Mouse (Mus musculus): ENCODE measurements around the gene Pink1. TPM values are rescaled to one million over a fixed set of nuclear protein-coding genes. Genes with fewer than 3 reads are reported as not detected.
A peak's percentile ranks its signal among the peaks of the same experiment; 100 is the strongest.
"Not testable (repeated sequence)": the region's sequence is repeated elsewhere in the genome, so short reads cannot be mapped to it uniquely, and the experiment has no call there.

Gene Pink1
- total RNA-seq, 2 experiments from 2014 or later, result 170 to 188 TPM

- no peak for DNase-seq (ENCODE audit: low spot score in 2 of 2)
Observed at GRCm38 (mm10) chr4:138343341-138343837, 17.3 kb upstream of the Pink1 start.

- DNase-seq (ENCODE audit: low spot score in 2 of 2), result no peak
Observed at GRCm38 (mm10) chr4:138342778-138343177, 16.7 kb upstream of the Pink1 start.

- DNase-seq (ENCODE audit: low spot score in 2 of 2), result no peak
Observed at GRCm38 (mm10) chr4:138342048-138342447, 15.9 kb upstream of the Pink1 start.

DNA sequence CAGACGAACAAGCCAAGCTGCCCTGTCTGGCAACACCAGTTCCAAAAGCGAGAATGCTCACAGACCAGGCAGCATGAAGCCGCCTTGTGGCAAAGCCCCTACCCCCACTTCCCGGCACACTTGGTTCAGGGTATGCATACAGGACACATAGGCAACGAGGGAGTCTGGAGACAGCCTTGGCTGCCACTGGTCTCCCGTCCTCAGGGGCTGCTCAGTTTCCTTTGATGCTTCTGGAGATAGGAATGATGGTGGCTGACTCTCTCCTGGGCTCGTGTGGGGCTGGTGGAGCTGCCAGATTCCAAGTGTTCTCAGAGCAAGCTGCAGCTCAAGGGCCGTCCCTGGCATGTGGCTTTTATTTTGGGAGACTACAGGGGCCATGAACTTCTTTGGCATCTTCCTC lies 15.3 kb upstream of the Pink1 start:
- no peak for DNase-seq (ENCODE audit: low spot score in 2 of 2)

DNA sequence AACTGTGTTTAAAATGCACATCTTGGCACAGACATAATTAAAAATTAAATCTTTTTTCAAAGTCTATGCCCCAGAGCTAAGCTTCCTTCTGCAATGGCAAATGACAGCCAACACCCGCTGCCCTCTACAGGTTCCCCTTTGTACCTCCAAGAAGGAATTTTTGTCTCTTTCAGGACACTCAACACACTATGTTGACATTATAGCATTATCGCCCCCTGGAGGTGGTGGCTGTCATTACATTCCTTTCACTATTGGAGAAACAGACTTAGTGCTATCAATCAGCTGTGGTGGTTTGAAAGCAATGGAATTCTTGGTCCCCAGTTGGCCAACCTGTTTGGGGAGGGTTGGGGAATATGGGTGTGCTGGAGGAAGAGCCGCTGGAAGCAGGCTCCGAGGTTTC lies 13.9 kb upstream of the Pink1 start:
- no peak for DNase-seq (ENCODE audit: low spot score in 2 of 2)

DNA sequence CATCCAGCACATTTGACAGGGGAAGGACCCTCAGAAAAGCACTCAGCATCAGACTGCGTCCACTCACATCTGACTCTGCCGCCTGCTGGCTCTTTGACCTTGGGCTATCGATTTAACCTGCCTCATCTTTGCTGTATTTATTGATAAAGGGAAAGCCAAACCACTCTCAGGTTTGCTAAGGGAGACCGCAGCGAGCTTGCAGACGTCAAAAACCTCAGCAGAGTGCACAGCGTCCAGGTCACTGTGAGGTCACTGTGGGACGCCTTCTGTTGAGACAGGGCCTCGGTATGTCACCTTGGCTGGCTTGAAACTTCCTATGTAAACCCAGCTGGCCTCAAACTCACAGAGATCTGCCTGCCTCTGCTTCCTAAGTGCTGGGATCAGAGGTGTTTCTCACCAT lies 11.2 kb upstream of the Pink1 start:
- DNase-seq (ENCODE audit: low spot score in 2 of 2), result no peak

- no peak for DNase-seq (ENCODE audit: low spot score in 2 of 2)
Observed at GRCm38 (mm10) chr4:138336876-138337275, 10.8 kb upstream of the Pink1 start.

DNA sequence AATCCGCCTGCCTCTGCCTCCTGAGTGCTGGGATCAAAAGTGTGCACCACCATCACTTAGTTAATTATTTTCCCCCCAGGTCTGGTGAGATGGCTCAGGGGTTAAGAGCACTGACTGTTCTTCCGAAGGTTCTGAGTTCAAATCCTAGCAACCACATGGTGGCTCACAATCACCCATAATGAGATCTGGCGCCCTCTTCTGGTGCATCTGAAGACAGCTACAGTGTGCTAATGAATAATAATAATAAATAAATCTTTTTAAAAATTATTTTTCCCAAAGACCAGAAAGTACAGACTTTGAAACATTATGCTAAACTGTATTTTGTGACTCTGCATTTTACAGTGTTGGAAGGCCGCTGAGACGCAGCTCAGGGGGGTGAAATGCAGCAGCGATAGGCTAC lies 9.5 kb upstream of the Pink1 start:
- no peak for DNase-seq (ENCODE audit: low spot score in 2 of 2)

DNA sequence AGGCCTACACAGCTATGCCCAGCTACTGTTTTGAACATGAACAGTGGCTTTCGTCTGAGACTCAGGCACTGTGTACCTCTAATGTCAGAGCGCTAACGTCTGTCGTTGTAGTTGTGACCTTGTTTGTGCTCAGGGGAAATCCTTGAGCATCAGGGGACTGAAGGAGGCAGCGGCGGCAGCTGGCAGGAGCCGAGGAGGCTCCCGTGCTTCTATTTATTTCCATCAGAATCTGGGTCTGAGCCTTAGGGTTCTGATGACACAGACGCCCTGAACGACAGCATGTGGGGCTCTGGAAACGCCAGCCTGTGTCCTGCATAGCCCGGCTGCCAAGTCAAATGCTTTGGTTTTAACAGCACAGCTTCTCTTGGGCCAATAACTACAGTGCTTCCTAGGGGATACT lies 8.9 kb upstream of the Pink1 start:
- no peak for DNase-seq (ENCODE audit: low spot score in 2 of 2)

DNA sequence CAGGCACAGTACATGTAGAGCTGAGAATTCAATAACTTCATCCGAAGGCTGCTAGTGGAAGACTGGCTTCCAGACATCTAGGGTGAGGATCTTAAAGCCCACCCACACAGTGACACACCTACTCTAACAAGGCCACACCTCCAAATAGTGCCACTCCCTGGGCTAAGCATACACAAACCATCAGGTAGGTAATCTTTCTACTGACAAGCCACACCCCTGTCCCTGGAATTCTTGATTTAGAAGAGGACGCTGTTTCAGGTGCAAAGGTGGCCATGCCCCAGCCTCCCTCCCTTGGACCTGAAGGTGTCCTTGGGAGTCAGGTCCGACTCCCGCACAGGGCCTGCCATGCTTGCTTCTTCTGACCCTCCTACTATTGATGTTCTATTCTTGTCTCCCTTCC lies 7.0 kb upstream of the Pink1 start:
- no peak for DNase-seq (ENCODE audit: low spot score in 2 of 2)

DNA sequence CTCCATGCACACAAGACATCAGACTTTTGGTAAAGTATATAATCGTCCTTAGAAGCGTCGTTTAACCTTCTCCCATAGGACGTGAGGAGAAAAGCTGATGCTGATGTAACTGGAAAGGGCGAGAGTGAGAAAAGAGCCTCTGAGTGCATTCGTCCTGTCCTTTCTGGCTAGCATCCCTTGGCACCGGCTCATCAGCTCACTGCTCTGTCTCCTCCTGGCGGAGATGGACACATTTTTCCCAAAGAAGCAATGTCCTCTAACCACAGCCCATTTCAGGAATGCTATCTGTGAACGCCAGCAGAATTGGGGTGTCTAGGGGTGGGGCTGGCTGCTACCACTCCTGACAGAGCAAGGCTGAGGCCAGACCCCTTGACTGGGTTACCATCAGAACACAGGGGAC lies 5.5 kb upstream of the Pink1 start:
- peak in 1 of 2 experiments; percentile 54 for DNase-seq (ENCODE audit: low spot score in 2 of 2)

- no peak for DNase-seq (ENCODE audit: low spot score in 2 of 2)
Observed at GRCm38 (mm10) chr4:138330264-138330671, 4.2 kb upstream of the Pink1 start.

DNA sequence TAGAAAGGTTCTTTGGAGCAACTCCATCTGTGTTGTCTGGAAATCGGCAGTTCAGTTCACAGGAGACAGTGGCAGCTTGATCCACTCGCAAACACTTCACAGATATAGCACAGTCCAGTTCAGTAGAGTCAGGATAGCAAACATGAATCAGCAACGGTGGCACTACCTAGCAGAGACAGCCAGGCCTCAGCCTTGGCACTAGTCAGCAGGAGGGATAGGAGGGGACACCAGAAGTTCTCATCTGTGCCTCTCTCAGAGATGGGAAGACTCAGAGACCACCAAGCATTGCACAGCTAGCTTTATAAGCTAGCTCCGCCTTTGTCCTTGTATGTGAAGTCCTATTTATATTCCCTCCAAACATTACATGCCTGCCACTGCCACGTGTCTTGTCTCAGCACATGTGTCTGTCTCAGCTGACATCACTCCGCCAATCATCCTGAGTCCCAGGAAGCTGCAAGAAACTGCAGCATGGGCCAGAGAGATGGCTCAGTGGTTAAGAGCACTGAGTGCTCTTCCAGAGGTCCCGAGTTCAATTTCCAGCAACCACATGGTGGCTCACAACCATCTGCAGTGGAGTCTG lies 1.9 kb upstream of the Pink1 start:
- DNase-seq (ENCODE audit: low spot score in 2 of 2), result no peak

DNA sequence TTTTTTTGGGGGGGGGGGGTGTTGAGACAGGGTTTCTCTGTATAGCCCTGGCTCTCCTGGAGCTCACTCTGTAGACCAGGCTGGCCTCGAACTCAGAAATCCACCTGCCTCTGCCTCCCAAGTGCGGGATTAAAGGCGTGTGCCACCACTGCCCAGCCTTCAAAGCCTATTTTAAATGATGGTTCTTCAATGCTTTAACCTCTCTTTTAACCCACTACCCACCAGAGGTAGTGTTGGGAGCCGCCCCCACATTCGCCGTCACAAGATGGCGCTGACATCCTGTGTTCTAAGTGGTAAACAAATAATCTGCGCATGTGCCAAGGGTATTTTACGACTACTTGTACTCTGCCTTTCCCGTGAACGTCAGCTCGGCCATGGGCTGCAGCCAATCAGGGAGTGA lies 1.0 kb upstream of the Pink1 start:
- DNase-seq (ENCODE audit: low spot score in 2 of 2), result not testable (repeated sequence)

- DNase-seq (ENCODE audit: low spot score in 2 of 2), result peak; percentile 94 to 97
Observed at GRCm38 (mm10) chr4:138325466-138326076, 536 bp downstream of the Pink1 start.

GRCm38 (mm10) chr4:138324451-138324850 lies 1.7 kb downstream of the Pink1 start:
- no peak for DNase-seq (ENCODE audit: low spot score in 2 of 2)

DNA sequence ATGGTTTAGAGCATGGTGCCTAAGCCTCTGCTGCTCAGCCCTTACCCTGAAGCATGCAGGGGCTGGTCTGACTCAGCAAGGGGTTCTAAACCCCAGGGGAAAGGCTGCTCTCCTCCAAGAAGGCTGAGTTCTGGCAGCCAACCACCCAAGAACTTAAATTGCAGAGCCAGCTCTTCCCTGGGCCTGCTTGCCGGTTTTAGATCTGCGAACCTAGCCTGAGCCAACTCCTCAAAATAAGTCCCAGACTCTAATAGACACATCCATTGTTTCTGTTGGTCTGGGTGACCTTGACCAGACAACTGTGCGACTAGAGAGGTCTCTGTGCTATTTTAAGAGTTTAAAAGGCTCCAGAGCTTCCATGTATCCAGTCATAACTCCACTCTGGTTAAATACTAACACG lies 2.4 kb downstream of the Pink1 start:
- DNase-seq (ENCODE audit: low spot score in 2 of 2), result no peak

DNA sequence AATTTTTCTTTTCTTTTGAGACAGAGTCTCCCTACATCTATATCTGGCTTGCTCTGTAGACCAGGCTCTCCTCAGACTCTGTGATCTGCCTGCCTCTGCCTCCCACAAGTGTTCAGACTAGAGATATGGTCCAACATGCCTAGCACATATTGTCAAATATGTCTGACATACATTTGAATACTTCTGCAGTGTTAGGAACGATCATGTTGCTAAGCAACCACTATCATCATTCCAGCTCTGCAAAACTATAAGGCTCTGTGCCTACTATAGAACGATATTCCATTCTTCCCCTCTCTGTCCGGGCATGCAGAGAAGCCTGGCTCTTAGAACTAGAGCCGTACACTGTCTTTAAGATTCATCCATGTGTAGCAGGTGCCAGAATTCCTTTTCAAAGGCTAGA lies 3.4 kb downstream of the Pink1 start:
- no peak for DNase-seq (ENCODE audit: low spot score in 2 of 2)

- no peak for DNase-seq (ENCODE audit: low spot score in 2 of 2)
Observed at GRCm38 (mm10) chr4:138321488-138321887, 4.6 kb downstream of the Pink1 start.

- DNase-seq (ENCODE audit: low spot score in 2 of 2), result no peak
Observed at GRCm38 (mm10) chr4:138320711-138321110, 5.4 kb downstream of the Pink1 start.

- peak; percentile 61 to 78 for DNase-seq (ENCODE audit: low spot score in 2 of 2)
Observed at GRCm38 (mm10) chr4:138319508-138319907, 6.6 kb downstream of the Pink1 start.

- DNase-seq (ENCODE audit: low spot score in 2 of 2), result peak in 1 of 2 experiments; percentile 60
Observed at GRCm38 (mm10) chr4:138318509-138319266, 7.4 kb downstream of the Pink1 start.

All from gastrocnemius, postnatal 4 days (tissue).